Mouse (Mus musculus) neural tube, embryonic 11.5 days (tissue): ENCODE data around the gene Arfip1. TPM values are rescaled to one million over a fixed set of nuclear protein-coding genes. Genes with fewer than 3 reads are reported as not detected.

Source experiments
- ATAC-seq: fragments of 200-750 bp; cut with Nextera tagmentation; 2 replicates; pipeline ENCODE4 v1.8.0; 2017; ENCODE audit warnings: moderate number of reproducible peaks, mild to moderate bottlenecking, moderate TSS enrichment, moderate library complexity; ENCODE audit not compliant: insufficient read depth, low FRiP score, low TSS enrichment
- DNase-seq: peaks from one replicate; pipeline ENCODE4 v3.0.0-alpha.2; 2015; ENCODE audit warnings: low spot score
- H3K27ac ChIP-seq: fragments of 300-500 bp; sonication (generic); 2 replicates; pipeline ENCODE4 v1.5.1; 2014; ENCODE audit warnings: low read depth, mild to moderate bottlenecking, low read length
- H3K27me3 ChIP-seq: fragments of 300-500 bp; sonication (generic); 2 replicates; pipeline ENCODE4 v1.6.1; 2014; ENCODE audit warnings: mild to moderate bottlenecking, low read length, mixed read lengths; ENCODE audit not compliant: control insufficient read depth, insufficient read depth
- H3K36me3 ChIP-seq: fragments of 300-500 bp; sonication (generic); 2 replicates; pipeline ENCODE4 v1.6.1; 2014; ENCODE audit warnings: mild to moderate bottlenecking, low read length, moderate library complexity, mixed read lengths; ENCODE audit not compliant: control insufficient read depth, insufficient read depth
- H3K4me1 ChIP-seq: fragments of 300-500 bp; sonication (generic); 2 replicates; pipeline ENCODE4 v1.6.1; 2014; ENCODE audit warnings: low read length, mixed read lengths; ENCODE audit not compliant: control insufficient read depth, insufficient read depth
- H3K4me2 ChIP-seq: fragments of 300-500 bp; sonication (generic); 2 replicates; pipeline ENCODE4 v1.6.1; 2014; ENCODE audit warnings: low read depth, mild to moderate bottlenecking, moderate library complexity
- H3K4me3 ChIP-seq: fragments of 300-500 bp; sonication (generic); 2 replicates; pipeline ENCODE4 v1.5.1; 2014; ENCODE audit warnings: low read depth, low read length
- H3K9ac ChIP-seq: fragments of 300-500 bp; sonication (generic); 2 replicates; pipeline ENCODE4 v1.6.1; 2014; ENCODE audit warnings: mild to moderate bottlenecking, low read length
- H3K9me3 ChIP-seq: fragments of 300-500 bp; sonication (generic); 2 replicates; pipeline ENCODE4 v1.6.1; 2016; ENCODE audit warnings: low read length; ENCODE audit not compliant: control insufficient read depth
- WGBS: fragments of 180-500 bp; shearing (Covaris S2); extraction: QIAGEN DNeasy Blood & Tissue Kit; methylation state at CpG from one replicate; pipeline ENCODE4 v1.1.7; 2014; 5-methylcytosine and 5-hydroxymethylcytosine counted together
- polyA plus RNA-seq: library from polyadenylated mRNA; unstranded; fragments of >200 nt; fragmentation: Nextera tagmentation; extraction: Ambion mirVana; gene quantifications from 2 replicates; pipeline ENCODE4 v1.2.1, GENCODE M21; 2014

Arfip1 gene
- polyA plus RNA-seq, 1 experiment from 2014 or later = 41.4 TPM

GRCm38 (mm10) chr3:84492657-84493056 is 89.8 kb downstream of the Arfip1 start:
- Histone ChIP-seq H3K9ac (no peak overlapping the region), H3K27me3 (no peaks in the 10 kb centered on the region), H3K4me2 (no peak overlapping the region), H3K4me1 (no peaks in the 10 kb centered on the region), H3K36me3 (no peaks in the 10 kb centered on the region), H3K4me3 (no peak overlapping the region), H3K9me3 (no peaks in the 10 kb centered on the region), H3K27ac (no peak overlapping the region)
- no peak for ATAC-seq
- no peak for DNase-seq
- WGBS = 94% methylated on average over 8 of the region's 8 CpGs

- H3K9ac ChIP-seq = no peak overlapping the region
- no peaks in the 10 kb centered on the region for H3K9me3 ChIP-seq
- H3K36me3 ChIP-seq = no peaks in the 10 kb centered on the region
- no peaks in the 10 kb centered on the region for H3K4me1 ChIP-seq
- DNase-seq (no peak), ATAC-seq (no peak)
- no peak overlapping the region for H3K4me2 ChIP-seq
- no peak overlapping the region for H3K4me3 ChIP-seq
- H3K27ac ChIP-seq = no peak overlapping the region
- 86% methylated on average over 4 of the region's 4 CpGs for WGBS
- H3K27me3 ChIP-seq = no peaks in the 10 kb centered on the region
Measured at GRCm38 (mm10) chr3:84492148-84492547, 90.3 kb downstream of the Arfip1 start.

- Histone ChIP-seq H3K27me3 (no peaks in the 10 kb centered on the region), H3K27ac (no peak overlapping the region), H3K9ac (no peak overlapping the region), H3K36me3 (no peaks in the 10 kb centered on the region), H3K4me1 (no peaks in the 10 kb centered on the region), H3K9me3 (no peaks in the 10 kb centered on the region), H3K4me2 (no peak overlapping the region), H3K4me3 (no peak overlapping the region)
- ATAC-seq (no peak), DNase-seq (no peak)
- WGBS = 54% methylated on average over 6 of the region's 6 CpGs
Measured at GRCm38 (mm10) chr3:84488716-84489115, 93.7 kb downstream of the Arfip1 start.

DNA sequence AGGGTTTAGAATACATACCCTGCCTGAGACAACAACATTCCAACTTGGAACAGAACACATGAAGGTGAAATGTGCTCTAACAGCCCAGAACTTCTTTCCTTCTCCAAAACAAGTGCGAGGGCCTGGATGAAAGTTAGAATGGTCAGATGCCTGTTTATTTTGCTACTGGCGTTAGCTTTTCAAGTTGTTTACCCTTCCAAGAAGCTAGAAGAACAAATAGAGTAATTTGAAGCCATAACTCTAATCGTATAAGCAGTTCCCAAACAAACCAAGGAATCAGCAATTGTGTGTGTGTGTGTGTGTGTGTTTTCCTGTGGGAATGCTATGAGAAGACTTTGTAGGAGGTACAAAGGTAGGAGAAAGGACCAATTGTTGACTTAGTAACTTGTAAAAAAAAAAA is 97.5 kb downstream of the Arfip1 start:
- H3K4me3 ChIP-seq = no peak overlapping the region
- 63% methylated on average over 3 of the region's 3 CpGs for WGBS
- H3K9ac ChIP-seq = no peak overlapping the region
- H3K4me2 ChIP-seq = no peak overlapping the region
- H3K9me3 ChIP-seq = no peaks in the 10 kb centered on the region
- H3K4me1 ChIP-seq = no peaks in the 10 kb centered on the region
- DNase-seq (no peak), ATAC-seq (no peak)
- no peaks in the 10 kb centered on the region for H3K36me3 ChIP-seq
- H3K27ac ChIP-seq = no peak overlapping the region
- peaks cover 7% of the 10 kb centered on the region for H3K27me3 ChIP-seq

DNA sequence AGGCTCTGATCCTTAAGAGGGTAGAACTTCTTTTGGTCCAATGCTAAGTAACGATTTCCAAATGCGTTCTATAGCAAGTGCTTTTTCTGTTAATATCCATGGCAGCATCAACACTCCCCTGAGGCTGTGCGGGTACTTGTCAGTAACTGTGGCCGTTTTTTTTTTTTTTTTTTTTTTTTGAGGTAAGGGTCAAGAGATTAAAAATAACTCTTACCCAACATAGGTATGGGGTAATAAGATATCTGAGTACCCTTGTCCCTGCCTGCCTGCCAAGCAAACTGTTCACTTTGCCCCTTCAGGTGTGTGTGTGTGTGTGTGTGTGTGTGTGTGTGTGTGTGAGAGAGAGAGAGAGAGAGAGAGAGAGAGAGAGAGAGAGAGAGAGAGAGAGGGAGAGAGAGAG is 98.1 kb downstream of the Arfip1 start:
- WGBS = 77% methylated on average over 4 of the region's 4 CpGs
- Histone ChIP-seq H3K36me3 (no peaks in the 10 kb centered on the region), H3K27me3 (peaks cover 11% of the 10 kb centered on the region), H3K27ac (no peak overlapping the region), H3K9ac (no peak overlapping the region), H3K9me3 (no peaks in the 10 kb centered on the region), H3K4me2 (no peak overlapping the region), H3K4me1 (peaks cover 4% of the 10 kb centered on the region; the same call in 1 of the 2 replicates), H3K4me3 (no peak overlapping the region)
- ATAC-seq = no peak
- DNase-seq = no peak

DNA sequence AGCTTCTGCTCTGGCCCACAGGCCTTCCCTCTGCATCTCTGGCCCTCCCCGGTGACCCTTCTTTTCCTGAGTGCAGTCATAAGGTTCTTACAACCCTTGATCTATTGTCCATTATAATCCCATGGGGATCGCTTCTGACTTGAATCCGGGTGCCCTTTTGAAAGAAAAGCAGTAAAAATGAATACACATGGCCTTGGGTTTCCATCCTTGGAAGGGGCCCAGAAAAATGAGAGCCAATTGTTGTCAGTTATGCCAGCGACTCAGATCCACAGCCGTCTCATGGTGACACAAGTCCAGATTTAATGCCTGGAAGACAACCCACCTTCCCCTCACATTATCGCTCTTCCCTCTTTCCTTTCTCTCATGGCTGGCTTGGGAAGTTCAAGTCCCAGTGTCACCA is 100.3 kb downstream of the Arfip1 start:
- H3K27me3 ChIP-seq = peaks cover 23% of the 10 kb centered on the region
- WGBS = 63% methylated on average over 6 of the region's 6 CpGs
- no peak overlapping the region for H3K4me3 ChIP-seq
- ATAC-seq = no peak
- no peak overlapping the region for H3K27ac ChIP-seq
- no peak for DNase-seq
- H3K4me1 ChIP-seq = peaks cover 17% of the 10 kb centered on the region
- no peaks in the 10 kb centered on the region for H3K9me3 ChIP-seq
- no peak overlapping the region for H3K9ac ChIP-seq
- no peak overlapping the region for H3K4me2 ChIP-seq
- H3K36me3 ChIP-seq = no peaks in the 10 kb centered on the region

DNA sequence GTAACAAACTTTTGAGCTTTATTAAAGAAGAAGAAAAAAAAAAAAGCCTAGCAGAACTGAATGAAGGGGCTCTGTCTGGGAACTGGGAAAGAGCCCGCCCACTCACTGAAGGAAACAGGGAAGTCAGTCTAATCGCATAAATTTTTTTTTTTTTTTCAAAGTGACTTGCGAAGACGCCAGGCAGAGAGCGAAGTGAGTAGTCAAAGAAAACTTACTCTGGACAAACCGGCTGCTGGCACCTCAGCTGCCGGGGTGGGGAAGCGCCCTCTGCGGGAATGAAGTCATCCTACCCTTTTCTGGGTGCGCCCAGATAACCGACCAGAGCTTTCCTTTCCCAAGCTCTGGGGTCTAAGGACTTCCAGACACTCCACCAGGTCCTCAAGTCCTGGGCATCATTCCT is 101.3 kb downstream of the Arfip1 start:
- Histone ChIP-seq H3K9me3 (no peaks in the 10 kb centered on the region), H3K4me1 (peaks cover 17% of the 10 kb centered on the region), H3K4me2 (peak overlapping the region; percentile 90), H3K27ac (no peak overlapping the region), H3K9ac (no peak overlapping the region), H3K4me3 (peak overlapping the region; percentile 66), H3K36me3 (no peaks in the 10 kb centered on the region), H3K27me3 (peaks cover 23% of the 10 kb centered on the region)
- ATAC-seq = no peak
- 3% methylated on average over 11 of the region's 11 CpGs for WGBS
- peak; percentile 64 for DNase-seq

- H3K4me1 ChIP-seq = peaks cover 17% of the 10 kb centered on the region
- peaks cover 23% of the 10 kb centered on the region for H3K27me3 ChIP-seq
- H3K4me2 ChIP-seq = peak within 1 kb of the TSS; percentile 90
- H3K9ac ChIP-seq = peak within 1 kb of the TSS; percentile 70
- H3K4me3 ChIP-seq = peak within 1 kb of the TSS; percentile 66
- no peak within 1 kb of the TSS for H3K27ac ChIP-seq
- under 1% methylated on average over 79 of the region's 82 CpGs for WGBS
- no peaks in the 10 kb centered on the region for H3K9me3 ChIP-seq
- ATAC-seq = peak; percentile 68
- peak; percentile 70 for DNase-seq
- no peaks in the 10 kb centered on the region for H3K36me3 ChIP-seq
Measured at GRCm38 (mm10) chr3:84480006-84480897, 102.2 kb downstream of the Arfip1 start, which contains the start of gene Fhdc1. Gene Fhdc1, minus strand, starts transcription at chr3:84480429.
